Mouse (Mus musculus) bone marrow, adult 2 months (tissue): Measurements from ENCODE around the gene Ttll5.

Source experiments
- CTCF ChIP-seq: fragments of 200-500 bp; IDR thresholded peaks from 2 replicates; pipeline ENCODE4 v1.5.1; 2011; ENCODE audit warnings: low read length, control low read depth; ENCODE audit not compliant: control insufficient read depth, insufficient read depth
- POLR2A ChIP-seq: fragments of 200-500 bp; IDR thresholded peaks from 2 replicates; pipeline ENCODE4 v1.6.1; 2011; ENCODE audit warnings: low read depth, mild to moderate bottlenecking, control low read depth, low read length, borderline replicate concordance; ENCODE audit not compliant: control insufficient read depth

- no peak for TF ChIP-seq CTCF
- TF ChIP-seq POLR2A = no peak
Measured at GRCm38 (mm10) chr12:86025480-86025879, 201.0 kb downstream of the Ttll5 start.
